Mouse (Mus musculus) liver, embryonic 15.5 days (tissue): ENCODE results near the gene Tubb4b. TPM values are rescaled to one million over a fixed set of nuclear protein-coding genes. Genes with fewer than 3 reads are reported as not detected.

Source experiments
- ATAC-seq: fragments of 200-750 bp; cut with Nextera tagmentation; 2 replicates; pipeline ENCODE4 v1.8.0; 2017; ENCODE audit warnings: moderate number of reproducible peaks, mild to moderate bottlenecking, moderate library complexity; ENCODE audit not compliant: insufficient read depth
- H3K27ac ChIP-seq: fragments of 300-500 bp; sonication (generic); replicated peaks from 2 replicates; pipeline ENCODE4 v1.5.1; 2015; ENCODE audit warnings: mild to moderate bottlenecking, inconsistent platforms
- H3K27me3 ChIP-seq: fragments of 300-500 bp; sonication (generic); 2 replicates; pipeline ENCODE4 v1.6.1; 2015; ENCODE audit warnings: mild to moderate bottlenecking, inconsistent platforms
- H3K36me3 ChIP-seq: fragments of 300-500 bp; sonication (generic); replicated peaks from 2 replicates; pipeline ENCODE4 v1.6.1; 2015; ENCODE audit warnings: moderate library complexity, mild to moderate bottlenecking, inconsistent platforms
- H3K4me1 ChIP-seq: fragments of 300-500 bp; sonication (generic); replicated peaks from 2 replicates; pipeline ENCODE4 v1.6.1; 2015; ENCODE audit warnings: inconsistent platforms
- H3K4me2 ChIP-seq: fragments of 300-500 bp; sonication (generic); 2 replicates; pipeline ENCODE4 v1.6.1; 2015; ENCODE audit warnings: moderate library complexity, mild to moderate bottlenecking, inconsistent platforms
- H3K4me3 ChIP-seq: fragments of 300-500 bp; sonication (generic); replicated peaks from 2 replicates; pipeline ENCODE4 v1.5.1; 2015; ENCODE audit warnings: mild to moderate bottlenecking, inconsistent platforms
- H3K9ac ChIP-seq: fragments of 300-500 bp; sonication (generic); 2 replicates; pipeline ENCODE4 v1.6.1; 2015; ENCODE audit warnings: moderate library complexity, mild to moderate bottlenecking, inconsistent platforms
- H3K9me3 ChIP-seq: fragments of 300-500 bp; sonication (generic); replicated peaks from 2 replicates; pipeline ENCODE4 v1.6.1; 2016; ENCODE audit warnings: inconsistent platforms
- WGBS: fragments of 180-500 bp; shearing (Covaris S2); methylation state at CpG from one replicate; pipeline ENCODE4 v1.1.7; 2015; ENCODE audit warnings: mixed read lengths; ENCODE audit not compliant: insufficient replicate concordance; 5-methylcytosine and 5-hydroxymethylcytosine counted together
- polyA plus RNA-seq: library from polyadenylated mRNA; unstranded; fragments of >200 nt; fragmentation: Nextera tagmentation; extraction: Ambion mirVana; gene quantifications from 2 replicates; pipeline ENCODE4 v1.2.1, GENCODE M21; 2015

Gene Tubb4b
- polyA plus RNA-seq, 1 experiment from 2014 or later, result 695 TPM

DNA sequence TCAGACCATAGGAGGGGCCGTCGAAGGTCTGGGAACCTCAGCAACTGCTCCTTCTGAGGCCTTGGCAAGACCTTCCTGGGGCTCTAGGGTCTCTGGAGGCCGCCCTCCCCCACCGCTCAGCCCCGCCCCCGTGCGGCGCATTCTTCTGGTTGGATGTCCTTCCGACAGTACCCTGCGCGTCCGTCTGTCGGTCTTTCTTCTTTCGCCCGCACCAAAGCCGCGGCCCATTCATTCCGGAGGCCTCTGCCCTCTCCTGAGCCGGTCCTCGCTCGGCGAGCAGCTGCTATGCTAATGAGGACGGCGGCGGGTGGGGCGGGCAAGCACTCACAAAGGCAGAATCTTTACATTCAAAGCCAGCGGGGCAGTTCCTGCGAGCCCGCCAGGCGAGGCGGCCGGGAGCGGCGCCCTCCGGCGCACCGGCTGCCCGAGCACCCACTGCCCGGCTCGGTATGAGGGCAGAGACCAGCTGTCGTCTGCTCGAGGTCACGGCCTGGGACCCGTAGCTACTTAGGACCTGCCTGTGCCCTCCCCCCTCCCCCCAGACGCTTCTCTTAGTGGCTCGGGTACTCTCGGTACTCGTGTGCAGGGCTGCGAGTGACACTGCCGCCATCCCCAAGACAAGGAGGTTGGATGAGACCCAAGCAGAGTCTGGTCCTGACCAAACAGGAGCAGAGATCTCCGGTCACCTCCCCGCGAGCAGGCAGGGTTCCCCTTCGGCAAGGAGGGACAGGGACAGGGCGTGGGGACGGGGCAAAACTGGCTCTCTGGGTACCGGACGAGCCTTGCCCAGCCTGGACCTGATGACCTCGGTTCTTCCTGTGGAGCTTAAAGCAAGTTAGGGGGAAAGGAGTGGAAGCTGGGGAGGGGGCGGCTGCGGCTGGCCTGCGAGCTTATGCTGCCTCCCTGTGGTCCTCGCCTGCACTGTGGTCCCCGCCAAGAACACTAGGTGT is 38.6 kb downstream of the Tubb4b start:
- H3K36me3 ChIP-seq, result no peaks in the 10 kb centered on the region
- H3K4me1 ChIP-seq, result peaks cover 45% of the 10 kb centered on the region
- H3K27me3 ChIP-seq, result peaks cover 68% of the 10 kb centered on the region
- ATAC-seq, result no peak
- 2% methylated on average over 64 of the region's 64 CpGs for WGBS
- peak overlapping the region; percentile 53 for H3K4me3 ChIP-seq
- H3K4me2 ChIP-seq, result peak overlapping the region; percentile 84
- H3K27ac ChIP-seq, result no peak overlapping the region
- peak overlapping the region; percentile 35; the same call in 1 of the 2 replicates for H3K9ac ChIP-seq
- no peaks in the 10 kb centered on the region for H3K9me3 ChIP-seq

- 81% methylated on average over 7 of the region's 7 CpGs for WGBS
- no peaks in the 10 kb centered on the region for H3K9me3 ChIP-seq
- H3K36me3 ChIP-seq, result no peaks in the 10 kb centered on the region
- no peak overlapping the region for H3K4me2 ChIP-seq
- H3K27me3 ChIP-seq, result peaks cover 82% of the 10 kb centered on the region
- H3K27ac ChIP-seq, result no peak overlapping the region
- H3K4me3 ChIP-seq, result no peak overlapping the region
- peaks cover 54% of the 10 kb centered on the region for H3K4me1 ChIP-seq
- no peak for ATAC-seq
- no peak overlapping the region for H3K9ac ChIP-seq
These were observed 40.0 kb downstream of the Tubb4b start for GRCm38 (mm10) chr2:25184496-25184895.

DNA sequence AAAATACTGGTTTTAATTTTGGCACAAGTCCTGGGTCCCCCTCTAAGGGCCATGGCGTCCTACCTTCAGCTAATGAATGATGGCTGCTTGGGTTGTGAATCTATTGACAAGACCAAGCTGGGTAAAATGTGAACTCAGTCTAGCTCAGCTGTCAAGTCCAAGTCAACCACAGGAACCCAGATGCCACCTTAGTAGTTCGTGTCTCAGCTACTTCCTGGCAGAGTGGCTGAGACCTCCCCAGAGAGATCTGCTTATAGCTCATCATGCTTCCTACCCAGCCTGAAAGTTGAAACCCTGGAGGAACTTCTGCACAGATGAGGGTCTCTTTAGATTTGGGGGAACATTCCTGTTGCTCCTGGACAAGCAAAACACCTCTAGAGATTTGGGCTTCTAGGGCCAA is 41.2 kb downstream of the Tubb4b start:
- WGBS, result 51% methylated on average over 2 of the region's 2 CpGs
- H3K27ac ChIP-seq, result no peak overlapping the region
- H3K4me1 ChIP-seq, result peaks cover 60% of the 10 kb centered on the region
- no peaks in the 10 kb centered on the region for H3K36me3 ChIP-seq
- H3K9ac ChIP-seq, result no peak overlapping the region
- H3K4me3 ChIP-seq, result no peak overlapping the region
- peaks cover 94% of the 10 kb centered on the region for H3K27me3 ChIP-seq
- no peaks in the 10 kb centered on the region for H3K9me3 ChIP-seq
- H3K4me2 ChIP-seq, result no peak overlapping the region
- ATAC-seq, result no peak

DNA sequence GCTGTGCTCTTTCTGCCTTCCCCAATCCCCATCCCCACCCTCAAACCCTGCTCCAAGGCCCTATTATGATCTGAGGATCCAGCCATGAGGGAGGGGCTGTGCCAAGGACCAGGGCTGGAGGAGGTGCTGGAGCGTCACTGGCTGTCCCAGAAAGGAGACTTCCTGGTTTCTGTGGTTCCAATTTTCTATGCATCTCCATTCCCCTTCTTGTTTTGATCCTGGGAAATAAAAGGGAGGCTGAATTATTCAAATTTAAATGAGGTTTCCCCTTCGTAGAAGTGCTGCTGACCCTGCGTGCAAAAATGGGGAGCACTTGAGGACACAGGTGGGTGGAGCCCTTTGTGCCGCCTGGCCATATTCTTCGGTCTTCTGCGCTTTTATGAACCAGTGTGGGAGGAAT is 41.8 kb downstream of the Tubb4b start:
- Histone ChIP-seq H3K27ac (no peak overlapping the region), H3K9ac (no peak overlapping the region), H3K4me3 (peak overlapping the region; percentile 71), H3K27me3 (peaks cover 99% of the 10 kb centered on the region), H3K36me3 (no peaks in the 10 kb centered on the region), H3K4me1 (peaks cover 67% of the 10 kb centered on the region), H3K4me2 (peak overlapping the region; percentile 99), H3K9me3 (no peaks in the 10 kb centered on the region)
- WGBS, result 32% methylated on average over 6 of the region's 6 CpGs
- ATAC-seq, result no peak

- 1% methylated on average over 17 of the region's 17 CpGs for WGBS
- H3K4me1 ChIP-seq, result peaks cover 68% of the 10 kb centered on the region
- no peak for ATAC-seq
- H3K36me3 ChIP-seq, result no peaks in the 10 kb centered on the region
- H3K27me3 ChIP-seq, result peaks cover 97% of the 10 kb centered on the region
- peak overlapping the region; percentile 72 for H3K9ac ChIP-seq
- peak overlapping the region; percentile 99 for H3K4me2 ChIP-seq
- peak overlapping the region; percentile 87 for H3K27ac ChIP-seq
- peak overlapping the region; percentile 71 for H3K4me3 ChIP-seq
- H3K9me3 ChIP-seq, result no peaks in the 10 kb centered on the region
These were observed 42.6 kb downstream of the Tubb4b start for GRCm38 (mm10) chr2:25181891-25182397.

DNA sequence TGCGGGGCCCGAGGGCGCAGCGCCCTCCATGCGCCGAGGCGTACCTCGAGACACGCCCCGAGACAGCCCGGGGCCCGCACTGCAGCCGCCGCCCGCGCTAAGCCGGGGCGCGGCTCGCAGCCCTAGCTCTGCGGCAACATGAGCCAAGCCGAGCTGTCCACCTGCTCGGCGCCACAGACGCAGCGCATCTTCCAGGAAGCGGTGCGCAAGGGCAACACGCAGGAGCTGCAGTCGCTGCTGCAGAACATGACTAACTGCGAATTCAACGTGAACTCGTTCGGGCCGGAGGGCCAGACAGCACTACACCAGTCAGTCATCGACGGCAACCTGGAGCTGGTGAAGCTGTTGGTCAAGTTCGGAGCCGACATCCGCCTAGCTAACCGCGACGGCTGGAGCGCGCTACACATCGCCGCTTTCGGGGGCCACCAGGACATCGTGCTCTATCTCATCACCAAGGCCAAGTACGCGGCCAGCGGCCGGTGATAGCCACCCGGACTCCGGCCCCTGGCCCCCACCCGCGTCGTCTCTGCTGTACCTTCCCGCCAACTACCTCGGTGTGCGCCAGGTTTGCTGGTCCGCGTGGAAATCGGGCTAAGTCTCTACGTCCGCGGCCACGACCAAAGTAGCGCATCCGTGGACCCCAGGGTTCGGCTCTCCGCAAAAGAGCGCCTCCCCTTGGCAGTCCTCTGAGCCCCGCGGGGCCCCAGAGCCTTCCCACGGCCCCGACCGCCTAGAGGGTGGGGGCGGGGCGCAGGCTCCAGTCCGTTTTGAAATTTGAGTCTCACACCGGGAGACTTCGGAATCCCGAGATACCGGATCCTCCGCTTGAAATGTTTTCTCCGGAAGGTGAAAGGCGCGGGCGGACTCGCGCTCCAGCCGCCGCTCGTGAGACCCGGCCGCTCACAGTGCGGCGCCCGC is 43.3 kb downstream of the Tubb4b start:
- ATAC-seq, result peak; percentile 85
- Histone ChIP-seq H3K9me3 (no peaks in the 10 kb centered on the region), H3K9ac (peak overlapping the region; percentile 72), H3K4me3 (peak overlapping the region; percentile 71), H3K27me3 (peaks cover 96% of the 10 kb centered on the region), H3K27ac (peak overlapping the region; percentile 87), H3K4me1 (peaks cover 64% of the 10 kb centered on the region), H3K4me2 (peak overlapping the region; percentile 99), H3K36me3 (no peaks in the 10 kb centered on the region)
- WGBS, result under 1% methylated on average over 100 of the region's 100 CpGs

DNA sequence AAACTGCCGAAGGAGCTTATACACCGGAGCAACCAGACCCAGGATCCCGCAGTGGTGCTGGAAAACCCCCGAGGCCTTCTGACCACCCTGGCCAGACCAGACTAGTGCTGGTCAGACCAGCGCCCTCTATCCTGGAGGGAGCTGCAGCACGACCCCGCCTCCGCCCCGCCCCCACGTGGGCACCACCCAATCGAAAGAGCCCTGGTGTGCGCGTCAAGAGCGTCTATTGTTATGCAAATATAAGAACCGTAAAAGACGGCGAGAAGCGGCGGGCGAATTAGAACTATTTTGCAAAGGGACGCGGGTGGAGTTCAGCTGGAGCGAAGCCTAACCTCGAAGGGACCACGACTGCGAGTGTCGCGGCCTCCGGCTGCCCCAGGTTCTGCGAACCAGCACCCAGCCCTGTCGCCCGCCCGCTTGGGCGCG is 44.0 kb downstream of the Tubb4b start, which contains the start of gene Nrarp:
TSS of gene Nrarp (plus strand) at position 281 of the 426 bp plus-strand sequence.
- ATAC-seq, result peak; percentile 81
- WGBS, result under 1% methylated on average over 35 of the region's 35 CpGs
- Histone ChIP-seq H3K9ac (peak within 1 kb of the TSS; percentile 72), H3K36me3 (no peaks in the 10 kb centered on the region), H3K27me3 (peaks cover 89% of the 10 kb centered on the region), H3K4me1 (peaks cover 64% of the 10 kb centered on the region), H3K9me3 (no peaks in the 10 kb centered on the region), H3K4me3 (peak within 1 kb of the TSS; percentile 71), H3K4me2 (peak within 1 kb of the TSS; percentile 99), H3K27ac (peak within 1 kb of the TSS; percentile 87)

GRCm38 (mm10) chr2:25179566-25180217 is 44.8 kb downstream of the Tubb4b start:
- peak overlapping the region; percentile 99 for H3K4me2 ChIP-seq
- H3K4me3 ChIP-seq, result peak overlapping the region; percentile 71; the same call in 1 of the 2 replicates
- H3K36me3 ChIP-seq, result no peaks in the 10 kb centered on the region
- ATAC-seq, result no peak
- H3K9ac ChIP-seq, result no peak overlapping the region
- H3K27ac ChIP-seq, result no peak overlapping the region
- no peaks in the 10 kb centered on the region for H3K9me3 ChIP-seq
- peaks cover 81% of the 10 kb centered on the region for H3K27me3 ChIP-seq
- WGBS, result 58% methylated on average over 15 of the region's 15 CpGs
- peaks cover 64% of the 10 kb centered on the region for H3K4me1 ChIP-seq

DNA sequence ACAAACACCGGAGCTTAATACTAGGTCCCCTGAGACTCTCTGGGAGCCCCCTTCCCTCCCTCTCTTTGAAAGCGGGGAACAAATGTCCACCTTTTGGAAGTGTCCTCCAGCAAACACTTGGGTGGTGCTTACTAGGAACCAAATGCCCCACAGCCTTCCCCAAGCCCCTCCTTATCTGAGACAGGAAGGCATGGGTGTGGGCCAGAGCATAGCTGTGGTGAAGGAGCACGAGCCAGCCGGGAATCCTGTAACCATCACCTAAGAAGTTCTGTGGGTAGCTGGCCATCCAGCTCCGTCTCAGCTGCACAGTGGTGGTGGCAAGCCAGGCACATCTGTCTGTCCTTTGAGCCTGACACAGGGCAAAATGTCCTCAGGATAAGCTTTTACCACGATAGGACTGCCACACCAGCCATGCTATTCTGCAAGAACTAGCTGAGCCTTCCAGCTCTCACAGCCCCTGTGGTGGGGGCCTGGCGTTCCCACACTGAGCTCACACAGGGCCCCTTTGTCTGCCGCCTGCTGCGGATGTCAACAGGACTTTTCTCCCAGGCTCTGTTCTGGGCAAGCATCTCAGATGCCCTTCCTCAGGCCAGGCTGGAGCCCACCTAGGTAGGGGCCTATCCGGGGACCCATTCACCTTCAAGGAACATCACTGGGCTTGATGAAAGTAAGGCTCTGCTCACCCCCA is 46.1 kb downstream of the Tubb4b start:
- H3K27me3 ChIP-seq, result peaks cover 68% of the 10 kb centered on the region
- H3K4me3 ChIP-seq, result no peak overlapping the region
- no peak overlapping the region for H3K9ac ChIP-seq
- WGBS, result 46% methylated on average over 10 of the region's 10 CpGs
- H3K27ac ChIP-seq, result no peak overlapping the region
- H3K36me3 ChIP-seq, result no peaks in the 10 kb centered on the region
- no peak for ATAC-seq
- no peak overlapping the region for H3K4me2 ChIP-seq
- H3K4me1 ChIP-seq, result peaks cover 75% of the 10 kb centered on the region
- H3K9me3 ChIP-seq, result no peaks in the 10 kb centered on the region

- Histone ChIP-seq H3K27ac (no peak overlapping the region), H3K4me2 (no peak overlapping the region), H3K27me3 (peaks cover 61% of the 10 kb centered on the region), H3K36me3 (no peaks in the 10 kb centered on the region), H3K9ac (no peak overlapping the region), H3K4me3 (no peak overlapping the region), H3K9me3 (no peaks in the 10 kb centered on the region), H3K4me1 (peaks cover 77% of the 10 kb centered on the region)
- WGBS, result 53% methylated on average over 6 of the region's 6 CpGs
- no peak for ATAC-seq
These were observed 46.8 kb downstream of the Tubb4b start for GRCm38 (mm10) chr2:25177685-25178084.
